Mouse (Mus musculus) urinary bladder, postnatal 25 days (tissue): ENCODE results near the gene Prkacb.

Experiments used
- DNase-seq: peaks from one replicate; pipeline ENCODE4 v3.0.0; 2022; ENCODE audit warnings: low spot score

The Prkacb gene

GRCm38 (mm10) chr3:146719696-146720095, 93.1 kb downstream of the Prkacb start:
- no peak for DNase-seq

GRCm38 (mm10) chr3:146718251-146718650, 94.5 kb downstream of the Prkacb start:
- DNase-seq = no peak

- DNase-seq = no peak
These were observed 100.5 kb downstream of the Prkacb start for GRCm38 (mm10) chr3:146712305-146712704.

DNA sequence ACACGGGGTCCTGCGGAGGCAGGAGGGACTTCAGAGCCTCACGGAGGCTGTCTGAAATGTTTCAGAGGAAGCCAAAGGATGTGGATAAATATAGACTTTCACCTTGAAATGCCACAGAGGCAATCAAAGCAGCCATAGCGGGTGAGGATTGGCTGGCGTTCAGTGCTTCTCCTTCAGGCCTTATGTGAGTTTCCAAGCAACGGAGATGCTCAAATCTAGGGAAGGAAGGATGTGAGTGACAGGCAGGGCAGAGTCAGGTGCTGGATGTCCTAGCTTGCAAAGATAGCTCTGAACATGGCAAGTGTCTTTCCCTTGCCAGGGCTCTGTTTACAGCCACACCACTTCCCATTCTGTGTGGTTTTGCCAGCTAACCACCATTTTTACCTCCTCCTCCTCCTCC, 101.2 kb downstream of the Prkacb start:
- DNase-seq = no peak

- no peak for DNase-seq
These were observed 101.7 kb downstream of the Prkacb start for GRCm38 (mm10) chr3:146711084-146711483.

DNA sequence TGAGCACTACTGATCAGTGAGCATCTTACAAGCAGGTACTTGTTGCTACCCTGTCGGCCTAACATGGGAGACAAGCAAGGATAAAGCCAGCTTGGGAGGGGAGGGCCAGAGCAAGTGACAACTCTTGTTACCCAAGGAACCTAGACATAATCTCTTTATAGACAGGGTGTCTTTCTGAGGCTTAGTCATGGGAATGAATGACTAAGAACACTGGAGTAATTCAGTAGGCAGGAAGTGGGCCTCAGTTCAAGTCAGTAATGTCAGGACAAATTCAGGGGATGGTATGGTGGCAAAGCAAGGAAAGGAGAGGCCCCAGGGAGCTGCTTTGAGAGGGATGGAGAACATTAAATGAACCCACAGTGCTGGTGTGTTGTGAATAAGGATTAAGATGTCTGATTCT, 103.7 kb downstream of the Prkacb start:
- no peak for DNase-seq

- no peak for DNase-seq
These were observed 104.4 kb downstream of the Prkacb start for GRCm38 (mm10) chr3:146708381-146708780.

DNA sequence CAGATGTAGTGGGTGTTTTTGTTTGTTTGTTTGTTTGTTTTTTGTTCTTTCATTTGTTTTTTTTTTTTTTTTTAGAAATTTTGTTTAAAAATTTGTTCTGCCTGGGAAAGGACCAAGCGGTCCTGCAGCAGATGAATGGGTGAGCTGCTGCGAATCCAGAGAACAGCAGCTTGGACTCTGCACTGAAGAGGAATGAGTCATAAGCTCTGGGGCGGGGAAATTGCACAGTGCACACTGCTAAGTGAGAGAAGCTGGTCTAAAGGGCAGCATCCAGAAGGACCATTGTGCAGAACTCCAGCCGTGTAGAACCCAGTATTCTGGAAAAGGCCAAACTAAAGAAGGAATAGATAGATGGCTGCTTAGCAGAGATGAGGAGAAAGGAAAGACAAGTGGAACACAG, 108.7 kb downstream of the Prkacb start:
- DNase-seq = no peak

DNA sequence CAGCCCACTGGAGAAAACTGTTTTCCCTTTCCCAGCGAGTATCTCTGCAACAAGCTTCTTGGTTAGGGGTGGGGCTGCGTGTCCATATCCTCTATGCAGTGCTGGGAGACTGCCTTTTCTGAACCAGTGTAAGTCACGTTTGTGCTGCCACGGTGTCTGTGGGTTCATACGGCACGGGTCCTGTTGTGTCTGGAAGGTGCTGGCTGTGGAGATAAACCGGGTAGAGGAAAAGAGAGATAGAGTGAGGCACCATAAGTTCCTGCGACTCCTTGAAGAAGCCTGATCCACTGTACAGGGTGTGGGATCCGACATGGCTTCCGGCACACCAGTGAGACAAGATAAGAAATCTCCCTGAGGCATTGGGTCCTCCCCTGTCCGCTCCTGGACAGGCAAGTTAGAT, 112.7 kb downstream of the Prkacb start:
- DNase-seq = no peak

DNA sequence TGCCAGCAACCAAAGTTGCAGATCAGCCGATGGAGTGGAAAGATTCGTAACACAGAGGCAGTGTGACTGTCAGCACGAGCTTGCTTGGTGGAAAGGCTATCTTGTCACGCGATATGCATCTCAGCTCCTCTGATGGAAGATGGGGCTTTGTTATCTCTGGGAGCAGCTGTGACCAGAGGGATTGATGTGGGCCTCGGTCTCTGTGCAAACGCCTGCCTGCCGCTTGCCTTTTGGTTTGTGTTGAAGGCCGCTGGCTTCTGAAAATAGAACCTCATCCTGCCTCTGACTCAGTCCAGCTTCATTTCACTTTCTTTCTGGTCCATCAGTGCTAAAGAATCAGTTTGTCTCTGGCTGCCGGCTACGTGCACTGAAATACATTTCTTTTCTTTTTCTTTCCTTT, 113.8 kb downstream of the Prkacb start:
- DNase-seq = no peak

- no peak for DNase-seq
These were observed 120.2 kb downstream of the Prkacb start for GRCm38 (mm10) chr3:146692547-146692946.

- no peak for DNase-seq
These were observed 125.6 kb downstream of the Prkacb start for GRCm38 (mm10) chr3:146687121-146687725.

- DNase-seq = no peak
These were observed 126.4 kb downstream of the Prkacb start for GRCm38 (mm10) chr3:146686428-146686827.

- DNase-seq = peak; percentile 54
These were observed 127.7 kb downstream of the Prkacb start, which contains the start of gene Samd13 for GRCm38 (mm10) chr3:146684811-146685675. Samd13 (minus strand) TSS chr3:146685592.

- DNase-seq = no peak
These were observed 129.7 kb downstream of the Prkacb start for GRCm38 (mm10) chr3:146683095-146683494.

GRCm38 (mm10) chr3:146682140-146682651, 130.6 kb downstream of the Prkacb start:
- DNase-seq = peak; percentile 37

- DNase-seq = no peak
These were observed 131.1 kb downstream of the Prkacb start for GRCm38 (mm10) chr3:146681696-146682095.

DNA sequence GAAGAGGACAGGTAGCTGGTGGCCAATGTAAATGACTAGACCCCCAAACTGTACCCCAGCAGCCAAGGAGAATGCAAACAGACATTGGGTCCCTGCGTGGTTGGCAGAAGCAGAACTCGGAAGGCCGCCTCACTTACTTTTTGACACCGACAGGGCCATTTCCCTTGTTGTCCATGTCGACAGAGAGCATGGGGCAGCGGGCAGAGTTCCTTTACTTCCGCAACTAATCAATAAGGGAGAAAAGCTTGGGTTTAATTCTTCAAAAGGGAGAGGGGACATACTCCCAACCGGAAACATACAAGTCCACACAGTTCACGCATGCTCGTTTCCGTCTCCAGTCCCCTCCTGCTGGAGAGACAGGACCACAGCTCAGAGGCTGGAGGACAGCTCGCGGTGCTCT, 132.2 kb downstream of the Prkacb start:
- DNase-seq = no peak

GRCm38 (mm10) chr3:146679646-146680045, 133.1 kb downstream of the Prkacb start:
- DNase-seq = no peak
